Comparison of ENCODE assay signal across 9 mouse cellular contexts in genomic region chr2:177109086-177109485, GRCm38 (mm10). TPM values are rescaled to one million over a fixed set of nuclear protein-coding genes. Genes with fewer than 3 reads are reported as not detected.
"Had no signal": no experiment of that assay in that cellular context is flagged by ENCODE, and none has a peak within 500 bp of the region (broad histone marks: within the 10 kb centered on the region; RNA-seq: fewer than 3 reads in every experiment).

No protein-coding gene starts in this region.

RNA-seq across cellular contexts. Expression of gene Gm14401, which starts 35.0 kb away (rescaled TPM):
- total RNA-seq: neutrophil, adult 5-6 weeks had no signal
- polyA plus RNA-seq: neural tube, embryonic 13.5 days; neural tube, embryonic 14.5 days; small intestine, adult 2 months; spleen, adult 2 months; stomach, embryonic 14.5 days; stomach, embryonic 16.5 days; testis, adult 2 months; thymus, adult 2 months had no signal
